Mouse (Mus musculus): ENCODE measurements around the gene Slc8a3. TPM values are rescaled to one million over a fixed set of nuclear protein-coding genes. Genes with fewer than 3 reads are reported as not detected.
"Not testable (repeated sequence)": the region's sequence is repeated elsewhere in the genome, so short reads cannot be mapped to it uniquely, and the experiment has no call there.

Slc8a3 gene
- 0.20 and 0.44 TPM in 2 replicates for polyA plus RNA-seq (2015; fragmentation: Nextera tagmentation; extraction: Ambion mirVana)

GRCm38 (mm10) chr12:81332875-81333421 lies at the start of gene Slc8a3:
Slc8a3 (minus strand) TSS chr12:81333180.
- peaks cover 7% of the 10 kb centered on the region for H3K4me1 ChIP-seq
- peak within 1 kb of the TSS; percentile 99 for H3K4me2 ChIP-seq
- H3K27ac ChIP-seq (replicated peaks), result no peak within 1 kb of the TSS
- peaks cover 74% of the 10 kb centered on the region for H3K27me3 ChIP-seq (replicated peaks)
- no peaks in the 10 kb centered on the region for H3K9me3 ChIP-seq
- peak; percentile 57; the same call in 1 of the 2 replicates for ATAC-seq (ENCODE audit: extremely low read depth, insufficient number of reproducible peaks, low FRiP score, low TSS enrichment)
- H3K9ac ChIP-seq, result peak within 1 kb of the TSS; percentile 79
- no peaks in the 10 kb centered on the region for H3K36me3 ChIP-seq
- H3K4me3 ChIP-seq, result peak within 1 kb of the TSS; percentile 67
- WGBS, result under 1% methylated on average over 47 of the region's 47 CpGs

DNA sequence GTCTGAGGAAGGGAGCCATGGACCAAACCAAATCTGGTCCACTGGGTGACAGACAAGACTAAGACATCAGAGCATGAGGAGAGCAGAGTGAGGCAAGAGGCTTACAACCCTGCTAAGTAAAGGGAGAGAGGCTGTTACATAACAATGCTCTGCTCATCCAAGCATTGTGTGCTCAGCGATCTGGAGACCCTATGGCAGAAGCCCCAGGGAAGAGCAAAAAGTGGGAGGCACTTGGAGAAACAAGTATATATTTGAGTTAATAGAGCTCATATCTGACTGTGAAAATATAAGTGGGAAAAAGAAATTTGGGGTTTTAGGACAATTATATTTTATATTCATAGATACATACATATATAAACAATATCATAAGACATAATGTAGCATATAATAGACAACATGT lies 46.4 kb upstream of the Slc8a3 start, which contains the start of gene Gm4787:
TSS of gene Gm4787 (minus strand) at position 101 of the 400 bp plus-strand sequence.
- H3K9me3 ChIP-seq; H3K4me3 ChIP-seq; H3K9ac ChIP-seq; H3K36me3 ChIP-seq; ATAC-seq (ENCODE audit: extremely low read depth, insufficient number of reproducible peaks, low FRiP score, low TSS enrichment); H3K27me3 ChIP-seq (replicated peaks); H3K27ac ChIP-seq (replicated peaks); H3K4me1 ChIP-seq; H3K4me2 ChIP-seq: not testable (repeated sequence)
- 78% methylated on average over 1 of the region's 1 CpGs for WGBS

GRCm38 (mm10) chr12:81333841-81334240 lies 861 bp upstream of the Slc8a3 start:
- Histone ChIP-seq H3K9ac (no peak overlapping the region), H3K9me3 (no peaks in the 10 kb centered on the region), H3K4me1 (peaks cover 7% of the 10 kb centered on the region), H3K27me3 (replicated peaks) (peaks cover 67% of the 10 kb centered on the region), H3K4me3 (no peak overlapping the region), H3K27ac (replicated peaks) (no peak overlapping the region), H3K36me3 (no peaks in the 10 kb centered on the region), H3K4me2 (peak overlapping the region; percentile 99)
- WGBS, result 62% methylated on average over 5 of the region's 5 CpGs
- ATAC-seq (ENCODE audit: extremely low read depth, insufficient number of reproducible peaks, low FRiP score, low TSS enrichment), result no peak

- Histone ChIP-seq H3K9me3 (no peaks in the 10 kb centered on the region), H3K4me1 (peaks cover 7% of the 10 kb centered on the region), H3K9ac (peak overlapping the region; percentile 79), H3K27me3 (replicated peaks) (peaks cover 77% of the 10 kb centered on the region), H3K36me3 (no peaks in the 10 kb centered on the region), H3K27ac (replicated peaks) (no peak overlapping the region), H3K4me2 (peak overlapping the region; percentile 99), H3K4me3 (peak overlapping the region; percentile 67)
- WGBS, result under 1% methylated on average over 45 of the region's 54 CpGs
- no peak for ATAC-seq (ENCODE audit: extremely low read depth, insufficient number of reproducible peaks, low FRiP score, low TSS enrichment)
Observed at GRCm38 (mm10) chr12:81331937-81332874, 774 bp downstream of the Slc8a3 start.

- H3K27me3 ChIP-seq (replicated peaks), result peaks cover 77% of the 10 kb centered on the region
- H3K9ac ChIP-seq, result no peak overlapping the region
- no peaks in the 10 kb centered on the region for H3K9me3 ChIP-seq
- peaks cover 7% of the 10 kb centered on the region for H3K4me1 ChIP-seq
- WGBS, result 44% methylated on average over 5 of the region's 5 CpGs
- H3K4me3 ChIP-seq, result no peak overlapping the region
- H3K36me3 ChIP-seq, result no peaks in the 10 kb centered on the region
- no peak overlapping the region for H3K27ac ChIP-seq (replicated peaks)
- H3K4me2 ChIP-seq, result peak overlapping the region; percentile 99; the same call in 1 of the 2 replicates
- no peak for ATAC-seq (ENCODE audit: extremely low read depth, insufficient number of reproducible peaks, low FRiP score, low TSS enrichment)
Observed at GRCm38 (mm10) chr12:81331046-81331638, 1.8 kb downstream of the Slc8a3 start.

DNA sequence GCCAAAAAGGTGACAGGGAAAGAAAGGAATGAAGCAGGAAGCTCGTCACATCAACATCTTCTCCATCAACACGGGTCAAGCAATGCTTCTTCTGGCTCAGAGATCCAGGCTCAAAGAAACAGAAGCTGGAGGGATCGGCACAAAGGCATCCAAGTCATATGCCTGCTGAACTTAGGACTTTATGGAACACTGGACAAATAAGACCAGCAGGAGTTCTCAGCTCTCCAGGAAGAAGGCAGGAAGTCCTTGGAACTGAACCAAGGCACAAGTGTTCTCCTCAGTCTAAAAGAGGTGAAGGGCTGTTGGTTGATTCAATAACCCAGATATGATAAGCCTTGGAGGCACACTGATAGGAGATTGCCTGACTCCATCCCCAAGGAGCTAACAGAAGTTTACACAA lies 8.0 kb downstream of the Slc8a3 start:
- no peak overlapping the region for H3K9ac ChIP-seq
- peaks cover 13% of the 10 kb centered on the region for H3K4me1 ChIP-seq
- no peak overlapping the region for H3K27ac ChIP-seq (replicated peaks)
- H3K4me3 ChIP-seq, result no peak overlapping the region
- no peaks in the 10 kb centered on the region for H3K9me3 ChIP-seq
- H3K4me2 ChIP-seq, result no peak overlapping the region
- H3K27me3 ChIP-seq (replicated peaks), result peaks cover 21% of the 10 kb centered on the region
- 72% methylated on average over 3 of the region's 3 CpGs for WGBS
- ATAC-seq (ENCODE audit: extremely low read depth, insufficient number of reproducible peaks, low FRiP score, low TSS enrichment), result no peak
- no peaks in the 10 kb centered on the region for H3K36me3 ChIP-seq

DNA sequence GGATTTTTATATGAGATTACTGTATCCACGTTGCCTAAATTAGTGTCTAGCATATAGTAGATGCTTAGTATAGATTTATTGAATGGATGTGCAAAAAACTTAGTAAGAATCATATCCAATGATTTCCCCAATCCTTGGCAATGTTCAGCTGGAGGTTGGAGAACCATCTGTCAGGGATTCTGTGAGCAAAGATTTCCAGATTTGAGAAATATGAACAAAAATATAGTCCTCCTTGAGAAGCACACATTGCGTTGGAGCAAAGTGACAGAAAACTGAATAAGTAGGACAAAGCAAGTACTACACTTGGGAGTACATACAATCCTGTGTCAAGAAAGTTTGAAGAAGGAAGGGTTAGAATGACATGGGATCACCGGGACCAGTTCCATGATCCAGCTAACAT lies 8.9 kb downstream of the Slc8a3 start:
- Histone ChIP-seq H3K9ac (no peak overlapping the region), H3K4me1 (peaks cover 13% of the 10 kb centered on the region), H3K9me3 (no peaks in the 10 kb centered on the region), H3K4me3 (no peak overlapping the region), H3K36me3 (no peaks in the 10 kb centered on the region), H3K27ac (replicated peaks) (no peak overlapping the region), H3K4me2 (no peak overlapping the region), H3K27me3 (replicated peaks) (peaks cover 12% of the 10 kb centered on the region)
- 89% methylated on average over 3 of the region's 3 CpGs for WGBS
- no peak for ATAC-seq (ENCODE audit: extremely low read depth, insufficient number of reproducible peaks, low FRiP score, low TSS enrichment)

DNA sequence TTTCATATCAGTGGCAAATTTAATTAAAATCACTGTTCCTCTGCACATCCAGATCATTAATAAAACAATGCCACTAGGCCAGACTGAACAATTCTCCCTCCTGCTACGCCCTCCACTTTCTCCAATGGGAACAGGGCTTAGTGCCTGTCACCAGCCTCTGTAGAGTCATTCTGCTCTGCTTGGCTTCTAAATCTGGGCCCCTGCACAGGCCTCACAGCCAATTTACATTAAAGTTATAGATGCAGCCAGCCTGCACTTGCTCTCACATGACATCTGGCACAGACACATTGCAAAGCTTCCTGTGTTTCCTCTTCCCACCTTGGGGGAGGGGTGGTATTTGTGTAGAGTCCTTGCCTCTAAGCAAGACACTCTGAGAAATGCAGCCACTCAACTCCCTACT lies 12.0 kb downstream of the Slc8a3 start:
- ATAC-seq (ENCODE audit: extremely low read depth, insufficient number of reproducible peaks, low FRiP score, low TSS enrichment), result no peak
- H3K27me3 ChIP-seq (replicated peaks), result no peaks in the 10 kb centered on the region
- 0 out of 2 replicates have a peak overlapping the region, but pooled peaks have one; percentile 37 for H3K27ac ChIP-seq (replicated peaks)
- H3K4me2 ChIP-seq, result no peak overlapping the region
- no peaks in the 10 kb centered on the region for H3K9me3 ChIP-seq
- H3K4me3 ChIP-seq, result no peak overlapping the region
- H3K4me1 ChIP-seq, result peaks cover 13% of the 10 kb centered on the region
- 48% methylated on average over 1 of the region's 1 CpGs for WGBS
- H3K36me3 ChIP-seq, result no peaks in the 10 kb centered on the region
- H3K9ac ChIP-seq, result no peak overlapping the region

- Histone ChIP-seq H3K36me3 (no peaks in the 10 kb centered on the region), H3K9ac (no peak overlapping the region), H3K4me1 (peaks cover 13% of the 10 kb centered on the region), H3K27me3 (replicated peaks) (no peaks in the 10 kb centered on the region), H3K27ac (replicated peaks) (no peak overlapping the region), H3K9me3 (no peaks in the 10 kb centered on the region), H3K4me3 (no peak overlapping the region), H3K4me2 (no peak overlapping the region)
- no peak for ATAC-seq (ENCODE audit: extremely low read depth, insufficient number of reproducible peaks, low FRiP score, low TSS enrichment)
- WGBS, result 40% methylated on average over 2 of the region's 2 CpGs
Observed at GRCm38 (mm10) chr12:81317811-81318210, 15.2 kb downstream of the Slc8a3 start.

- ATAC-seq (ENCODE audit: extremely low read depth, insufficient number of reproducible peaks, low FRiP score, low TSS enrichment), result no peak
- H3K27ac ChIP-seq (replicated peaks), result no peak overlapping the region
Observed at GRCm38 (mm10) chr12:81315953-81316352, 17.0 kb downstream of the Slc8a3 start.

DNA sequence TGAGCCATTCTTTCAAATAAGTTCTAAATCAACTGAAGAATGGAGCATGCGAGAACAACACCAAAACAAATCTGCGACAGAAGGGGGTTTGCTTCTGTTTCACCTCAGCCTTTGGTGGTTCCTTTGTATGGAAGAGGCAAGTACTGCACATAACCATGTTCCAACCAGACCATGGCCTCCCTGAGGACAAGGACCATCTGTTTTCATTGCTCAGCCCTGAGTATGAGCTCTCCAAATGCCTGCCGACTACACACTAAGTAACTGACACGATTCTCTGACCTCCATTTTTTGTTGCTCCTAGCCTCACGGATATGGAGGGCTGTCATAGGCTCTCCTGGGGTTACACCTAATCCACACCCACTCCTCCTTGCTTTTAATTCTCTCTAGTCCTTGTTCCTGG lies 29.4 kb downstream of the Slc8a3 start:
- no peaks in the 10 kb centered on the region for H3K27me3 ChIP-seq (replicated peaks)
- H3K4me2 ChIP-seq, result no peak overlapping the region
- H3K27ac ChIP-seq (replicated peaks), result no peak overlapping the region
- no peak overlapping the region for H3K4me3 ChIP-seq
- no peaks in the 10 kb centered on the region for H3K9me3 ChIP-seq
- no peaks in the 10 kb centered on the region for H3K36me3 ChIP-seq
- ATAC-seq (ENCODE audit: extremely low read depth, insufficient number of reproducible peaks, low FRiP score, low TSS enrichment), result no peak
- no peaks in the 10 kb centered on the region for H3K4me1 ChIP-seq
- H3K9ac ChIP-seq, result no peak overlapping the region
- WGBS, result 77% methylated on average over 5 of the region's 5 CpGs

More at GRCm38 (mm10) chr12:81315953-81316352, 17.0 kb downstream of the Slc8a3 start:
- Histone ChIP-seq H3K4me1 (peaks cover 7% of the 10 kb centered on the region), H3K9me3 (no peaks in the 10 kb centered on the region), H3K36me3 (no peaks in the 10 kb centered on the region), H3K4me3 (no peak overlapping the region), H3K4me2 (no peak overlapping the region), H3K27me3 (replicated peaks) (no peaks in the 10 kb centered on the region), H3K9ac (no peak overlapping the region)
- WGBS, result 76% methylated on average over 5 of the region's 5 CpGs
